Comparison of ENCODE assay signal across 15 mouse cellular contexts in genomic region chr9:112445230-112446026, GRCm38 (mm10).
DNase-seq lines count a peak whose midpoint lies in the region; ATAC-seq lines count a peak whose summit lies in the region.
"Had no signal": no experiment of that assay in that cellular context is flagged by ENCODE, and none has a peak within 500 bp of the region (broad histone marks: within the 10 kb centered on the region; RNA-seq: fewer than 3 reads in every experiment).

No protein-coding gene starts in this region.

- H3K4me1 ChIP-seq in lung, embryonic 16.5 days (replicated peaks; ENCODE audit: control insufficient read depth, insufficient read depth, low read length), result no peaks in the 10 kb centered on the region
- 0 out of 2 replicates have a peak, but pooled peaks cover 2% of the 10 kb centered on the region for H3K4me1 ChIP-seq in midbrain, embryonic 15.5 days
- H3K4me1 ChIP-seq: liver, embryonic 15.5 days had no signal

- H3K27me3 ChIP-seq in lung, embryonic 16.5 days (ENCODE audit: control insufficient read depth, insufficient read depth, low read depth, low read length), result no peaks in the 10 kb centered on the region
- no peaks in the 10 kb centered on the region for H3K27me3 ChIP-seq in midbrain, embryonic 15.5 days (replicated peaks)
- H3K27me3 ChIP-seq: liver, embryonic 15.5 days had no signal

- DNase-seq in frontal cortex, adult 2 months (ENCODE audit: extremely low spot score in 1 of 2, low spot score in 1 of 2), result no peak
- no peak for DNase-seq in lung, postnatal 14 days
- DNase-seq in embryo, embryonic 10 days (ENCODE audit: low spot score), result no peak
- DNase-seq in spleen, postnatal 14 days (ENCODE audit: low spot score in 2 of 2), result no peak
- DNase-seq: cerebellum, adult 9-11 months; gastrocnemius, postnatal 10 days; kidney, adult 11 months; layer of hippocampus, adult 9-11 months; right cerebral cortex, postnatal 25 days; thymus, adult 18-20 months had no signal

- H3K4me3 ChIP-seq in lung, embryonic 16.5 days (ENCODE audit: low read length), result no peak overlapping the region
- no peak overlapping the region for H3K4me3 ChIP-seq in midbrain, embryonic 15.5 days
- H3K4me3 ChIP-seq: liver, embryonic 15.5 days had no signal

- no peak overlapping the region for H3K4me2 ChIP-seq in lung, embryonic 16.5 days (ENCODE audit: low read depth, low read length)
- H3K4me2 ChIP-seq in midbrain, embryonic 15.5 days, result no peak overlapping the region
- H3K4me2 ChIP-seq: liver, embryonic 15.5 days had no signal

- no peak overlapping the region for H3K27ac ChIP-seq in lung, embryonic 16.5 days (ENCODE audit: low read length)
- H3K27ac ChIP-seq in midbrain, embryonic 15.5 days, result no peak overlapping the region
- H3K27ac ChIP-seq: liver, embryonic 15.5 days had no signal

- WGBS in lung, embryonic 16.5 days, result 82% methylated on average over 4 of the region's 4 CpGs
- 93% methylated on average over 4 of the region's 4 CpGs for WGBS in midbrain, embryonic 15.5 days

- ATAC-seq in frontal cortex, adult (ENCODE audit: low TSS enrichment), result peak; percentile 50; the same call in 1 of the 2 replicates
- ATAC-seq in lung, embryonic 16.5 days (ENCODE audit: low read depth), result peak; percentile 41; the same call in 1 of the 2 replicates
- peak; percentile 41; the same call in 1 of the 2 replicates for ATAC-seq in granulocyte monocyte progenitor cell, adult 5-6 weeks (replicated peaks; ENCODE audit: poor library complexity, severe bottlenecking)
- ATAC-seq in midbrain, embryonic 15.5 days (replicated peaks), result peak; percentile 63

- no peak overlapping the region for H3K9ac ChIP-seq in lung, embryonic 16.5 days (ENCODE audit: low read length)
- H3K9ac ChIP-seq in midbrain, embryonic 15.5 days, result no peak overlapping the region
- H3K9ac ChIP-seq: liver, embryonic 15.5 days had no signal

- H3K36me3 ChIP-seq in lung, embryonic 16.5 days (ENCODE audit: control insufficient read depth, insufficient read depth, low read length), result no peaks in the 10 kb centered on the region
- no peaks in the 10 kb centered on the region for H3K36me3 ChIP-seq in midbrain, embryonic 15.5 days (replicated peaks)
- H3K36me3 ChIP-seq: liver, embryonic 15.5 days had no signal

- no peaks in the 10 kb centered on the region for H3K9me3 ChIP-seq in lung, embryonic 16.5 days (ENCODE audit: control insufficient read depth, low read length)
- H3K9me3 ChIP-seq in midbrain, embryonic 15.5 days, result no peaks in the 10 kb centered on the region
- H3K9me3 ChIP-seq: liver, embryonic 15.5 days had no signal
